Mouse (Mus musculus) right cerebral cortex, adult 18-20 months (tissue): ENCODE measurements around the gene Tasp1.
A peak's percentile ranks its signal among the peaks of the same experiment; 100 is the strongest.
"Not testable (repeated sequence)": the region's sequence is repeated elsewhere in the genome, so short reads cannot be mapped to it uniquely, and the experiment has no call there.

Experiments
- DNase-seq: peaks from one replicate; pipeline ENCODE4 v3.0.0; 2022; ENCODE audit warnings: mixed read lengths

The Tasp1 gene

GRCm38 (mm10) chr2:140066353-140067314 is at the start of gene Tasp1:
Gene Tasp1 (minus strand): TSS chr2:140066805.
- DNase-seq, result peak; percentile 97

DNA sequence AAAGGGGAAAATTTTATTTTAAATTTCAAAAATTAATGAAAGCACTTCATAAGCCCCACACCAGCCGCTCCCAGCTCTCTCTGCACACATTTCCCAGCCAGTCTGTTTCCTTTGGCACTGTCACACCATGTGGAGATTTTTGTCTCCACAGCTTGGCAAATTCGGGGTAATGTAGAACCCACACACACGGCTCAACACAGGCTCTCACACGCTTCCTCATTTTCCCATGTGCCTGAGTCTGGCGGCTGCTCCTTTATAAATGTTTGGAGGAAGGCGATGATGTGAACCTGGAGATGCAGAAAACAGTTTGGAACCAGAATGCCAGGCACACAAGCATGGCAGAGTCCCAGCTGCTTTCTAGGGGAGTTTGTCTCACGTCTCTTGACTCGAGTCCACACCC is 47.2 kb upstream of the Tasp1 start:
- DNase-seq, result peak; percentile 51

GRCm38 (mm10) chr2:140108945-140109344 is 42.3 kb upstream of the Tasp1 start:
- DNase-seq, result no peak

- DNase-seq, result no peak
Measured at GRCm38 (mm10) chr2:140107641-140108040, 41.0 kb upstream of the Tasp1 start.

DNA sequence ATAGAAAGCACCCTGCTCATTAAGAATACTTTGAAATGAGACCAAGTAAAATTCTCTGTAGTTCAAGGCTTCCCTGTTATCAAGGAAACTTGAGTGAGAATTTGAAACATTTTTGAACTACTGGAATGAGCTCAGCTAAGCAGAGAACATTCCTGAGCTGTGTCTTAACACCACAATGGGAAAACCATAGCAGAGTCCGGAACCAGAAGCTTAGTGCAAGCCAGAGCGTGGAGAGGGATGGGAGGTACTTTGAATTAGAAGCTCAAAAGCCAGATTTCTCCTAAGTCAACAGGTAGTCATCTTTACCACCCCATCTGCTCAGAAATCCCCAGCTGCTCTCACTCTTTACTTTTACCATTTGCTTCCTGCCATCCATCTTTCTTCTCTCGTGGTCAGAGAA is 38.3 kb upstream of the Tasp1 start:
- peak; percentile 22 for DNase-seq

GRCm38 (mm10) chr2:140100551-140101474 is 34.2 kb upstream of the Tasp1 start:
- DNase-seq, result no peak

GRCm38 (mm10) chr2:140099971-140100370 is 33.4 kb upstream of the Tasp1 start:
- DNase-seq, result no peak

- no peak for DNase-seq
Measured at GRCm38 (mm10) chr2:140097131-140097591, 30.6 kb upstream of the Tasp1 start.

GRCm38 (mm10) chr2:140096034-140096433 is 29.4 kb upstream of the Tasp1 start:
- peak; percentile 10 for DNase-seq

- DNase-seq, result no peak
Measured at GRCm38 (mm10) chr2:140093433-140093832, 26.8 kb upstream of the Tasp1 start.

DNA sequence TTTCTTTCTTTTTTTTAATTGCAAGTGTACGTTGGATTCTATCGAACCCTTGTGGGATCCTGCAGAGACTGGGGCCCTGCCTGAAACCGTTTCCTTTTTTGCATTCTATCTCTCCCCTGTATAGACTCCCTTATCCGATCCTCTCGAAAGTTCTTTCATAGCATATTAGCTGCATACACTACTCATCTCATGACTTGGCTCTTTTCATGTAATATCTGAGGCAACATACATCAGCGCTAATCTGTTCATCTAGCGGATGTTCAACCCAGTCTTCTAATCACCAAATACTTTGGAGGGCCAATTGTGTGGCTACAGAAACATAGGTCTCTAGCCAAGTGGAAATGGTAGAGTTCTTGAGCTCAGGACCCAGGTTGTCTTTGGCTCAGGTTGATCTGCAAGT is 17.6 kb upstream of the Tasp1 start:
- no peak for DNase-seq

DNA sequence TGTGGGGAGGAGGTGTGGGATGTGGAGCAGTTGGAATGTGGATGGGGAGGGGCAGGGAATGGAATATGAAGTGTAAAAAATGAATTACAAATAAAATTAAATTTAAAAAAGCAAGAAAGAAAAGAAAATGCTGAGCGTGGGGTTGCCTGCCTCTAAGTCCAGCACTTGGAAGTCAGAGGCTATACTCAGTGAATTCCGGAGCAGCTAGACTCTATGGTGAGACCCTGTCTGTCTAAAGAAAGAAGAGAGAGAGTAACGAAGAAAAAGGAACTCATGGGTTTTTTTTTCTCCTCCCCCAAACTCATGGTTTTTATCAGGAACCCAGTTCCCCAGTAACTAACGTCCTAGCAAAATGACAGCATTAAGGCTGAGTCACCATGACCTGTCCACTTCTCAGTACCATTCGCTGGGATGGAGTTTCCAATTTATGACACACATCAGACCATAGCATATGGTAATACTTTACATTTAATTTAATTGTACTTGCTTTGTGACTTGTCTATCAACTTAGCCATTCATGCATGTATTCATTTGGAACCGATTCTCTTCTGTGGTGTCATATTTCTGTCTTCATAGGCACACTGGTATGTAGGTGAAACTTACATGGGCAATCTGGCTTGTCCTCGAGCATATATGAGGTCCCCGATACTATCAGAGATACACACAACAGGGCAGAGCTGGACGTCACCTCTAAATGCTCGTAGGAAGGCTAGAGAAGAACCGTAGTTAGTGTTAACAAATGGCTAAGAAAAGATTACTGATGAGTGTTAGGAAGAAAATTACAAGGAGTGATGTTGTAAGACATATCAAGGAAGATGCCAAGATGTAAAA is 14.4 kb upstream of the Tasp1 start:
- DNase-seq, result no peak

DNA sequence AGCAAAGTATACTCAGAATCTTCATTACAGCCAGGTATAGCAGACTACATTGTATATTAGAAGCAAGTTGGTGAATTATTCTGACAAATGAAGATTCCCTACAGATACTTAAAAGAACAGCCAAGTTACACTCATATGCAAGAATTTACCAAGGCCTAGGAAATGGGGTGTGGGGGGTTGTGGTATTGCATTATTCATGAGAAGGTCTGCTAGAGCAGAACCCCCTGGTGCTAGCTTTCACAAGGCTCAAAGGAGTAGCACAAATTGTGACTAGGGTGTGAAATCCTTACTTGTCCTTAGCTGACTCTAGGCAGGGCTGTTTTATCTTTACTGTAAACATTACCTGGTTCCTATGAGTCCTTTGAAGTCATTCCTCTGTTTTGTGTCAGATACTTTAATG is 12.7 kb upstream of the Tasp1 start:
- not testable (repeated sequence) for DNase-seq

GRCm38 (mm10) chr2:140078600-140079280 is 12.1 kb upstream of the Tasp1 start:
- DNase-seq, result no peak

DNA sequence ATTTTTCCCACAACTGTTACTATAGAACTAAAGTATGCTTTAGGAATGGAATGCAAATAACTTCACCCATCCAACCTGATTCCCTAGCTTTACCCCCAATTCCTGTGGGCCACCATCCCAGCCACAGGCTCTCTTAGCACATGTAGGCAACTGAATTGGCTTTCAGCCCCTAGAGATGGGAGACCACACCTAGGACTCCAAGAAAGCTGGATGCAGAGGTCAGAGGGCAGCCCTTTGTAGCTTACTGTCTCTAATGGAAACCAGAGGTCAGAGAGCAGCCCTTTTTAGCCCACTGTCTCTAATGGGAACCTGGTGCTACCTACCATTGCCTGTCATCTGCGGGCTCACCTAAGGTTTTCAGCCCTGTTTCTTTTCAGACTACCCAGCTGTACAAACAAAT is 10.9 kb upstream of the Tasp1 start:
- DNase-seq, result no peak

GRCm38 (mm10) chr2:140075150-140075549 is 8.5 kb upstream of the Tasp1 start:
- DNase-seq, result no peak

DNA sequence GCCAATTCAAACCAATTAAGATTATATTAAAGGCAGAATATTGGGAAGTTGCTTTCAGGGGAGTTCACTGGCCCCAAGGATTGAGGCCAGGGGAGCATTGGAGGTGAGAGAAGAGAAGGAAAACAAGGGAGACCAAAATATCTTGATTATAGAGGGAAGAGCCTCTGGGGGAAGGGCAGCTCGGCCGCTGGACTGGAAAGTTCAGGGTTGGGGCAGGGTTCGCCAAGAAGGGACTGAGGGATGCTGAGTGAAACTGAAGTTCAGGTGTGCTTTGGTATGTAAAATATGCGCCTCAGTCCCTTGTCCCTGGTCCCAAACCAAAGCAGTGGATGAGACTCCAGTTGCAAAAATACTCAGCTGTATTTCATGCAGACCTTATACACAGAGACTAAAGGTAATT is 911 bp upstream of the Tasp1 start:
- no peak for DNase-seq

DNA sequence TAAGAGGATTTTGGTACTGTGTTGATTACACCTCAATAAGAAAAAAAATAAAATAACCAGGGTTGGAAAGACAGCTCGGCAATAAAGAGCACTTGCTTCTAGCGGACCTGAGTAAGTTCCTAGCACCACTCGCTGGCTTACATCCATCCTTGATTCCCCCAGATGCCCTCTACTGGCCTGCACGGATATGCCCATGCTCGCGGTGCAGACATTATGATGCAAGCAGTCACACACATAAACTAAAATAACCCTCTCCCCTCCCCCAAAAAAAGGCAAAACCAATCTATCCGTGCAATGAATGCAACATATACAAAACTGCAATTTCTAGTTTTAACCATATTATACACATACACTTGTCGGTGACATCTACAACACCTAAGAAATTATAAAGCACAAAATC is 929 bp downstream of the Tasp1 start:
- DNase-seq, result no peak

- DNase-seq, result no peak
Measured at GRCm38 (mm10) chr2:140061481-140061880, 5.1 kb downstream of the Tasp1 start.

GRCm38 (mm10) chr2:140060092-140060867 is 6.3 kb downstream of the Tasp1 start:
- no peak for DNase-seq

DNA sequence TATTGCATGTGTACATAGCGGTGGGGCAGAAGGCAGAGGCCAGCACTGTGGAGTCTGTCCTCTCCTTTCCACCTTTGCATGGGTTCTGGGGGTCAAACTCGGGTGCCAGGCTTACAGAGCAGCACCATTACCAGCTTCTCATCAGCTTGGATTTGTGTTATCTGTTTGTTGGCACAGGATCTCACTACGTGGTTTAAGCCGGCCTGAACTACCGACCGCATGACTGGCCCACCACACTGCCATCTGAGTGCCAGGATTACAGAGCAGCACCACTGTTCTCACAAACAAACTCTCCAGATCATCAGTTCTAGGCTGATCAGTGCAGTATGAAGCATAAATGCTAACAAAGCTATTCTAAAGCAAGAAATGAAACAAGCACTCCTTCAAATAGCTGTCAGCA is 8.5 kb downstream of the Tasp1 start:
- no peak for DNase-seq
